Mouse (Mus musculus): ENCODE results near the gene Slc35e1. TPM values are rescaled to one million over a fixed set of nuclear protein-coding genes. Genes with fewer than 3 reads are reported as not detected.

Slc35e1 gene
- total RNA-seq, 4 experiments from 2014 or later, result 42.8 to 55.5 (median 48.7) TPM

- no peak for DNase-seq (ENCODE audit: low spot score in 2 of 2)
Measured at GRCm38 (mm10) chr8:72485456-72486199, 6.8 kb downstream of the Slc35e1 start.

- DNase-seq (ENCODE audit: low spot score in 2 of 2), result peak; percentile 97 to 98
Measured at GRCm38 (mm10) chr8:72474826-72475546, 17.4 kb downstream of the Slc35e1 start, which contains the start of gene Cherp. Gene Cherp, minus strand, starts transcription at chr8:72475226.

GRCm38 (mm10) chr8:72470684-72471083 lies 21.7 kb downstream of the Slc35e1 start:
- no peak for DNase-seq (ENCODE audit: low spot score in 2 of 2)

GRCm38 (mm10) chr8:72469984-72470383 lies 22.4 kb downstream of the Slc35e1 start:
- DNase-seq (ENCODE audit: low spot score in 2 of 2), result no peak

GRCm38 (mm10) chr8:72469243-72469642 lies 23.2 kb downstream of the Slc35e1 start:
- DNase-seq (ENCODE audit: low spot score in 2 of 2), result no peak

GRCm38 (mm10) chr8:72464211-72464610 lies 28.2 kb downstream of the Slc35e1 start:
- DNase-seq (ENCODE audit: low spot score in 2 of 2), result no peak

- DNase-seq (ENCODE audit: low spot score in 2 of 2), result no peak
Measured at GRCm38 (mm10) chr8:72459881-72460533, 32.4 kb downstream of the Slc35e1 start.

- no peak for DNase-seq (ENCODE audit: low spot score in 2 of 2)
Measured at GRCm38 (mm10) chr8:72458457-72458856, 34.0 kb downstream of the Slc35e1 start.

GRCm38 (mm10) chr8:72457806-72458205 lies 34.6 kb downstream of the Slc35e1 start:
- no peak for DNase-seq (ENCODE audit: low spot score in 2 of 2)

- DNase-seq (ENCODE audit: low spot score in 2 of 2), result no peak
Measured at GRCm38 (mm10) chr8:72455317-72455716, 37.1 kb downstream of the Slc35e1 start.

- no peak for DNase-seq (ENCODE audit: low spot score in 2 of 2)
Measured at GRCm38 (mm10) chr8:72453904-72454303, 38.5 kb downstream of the Slc35e1 start.

- DNase-seq (ENCODE audit: low spot score in 2 of 2), result no peak
Measured at GRCm38 (mm10) chr8:72451516-72451915, 40.9 kb downstream of the Slc35e1 start.

GRCm38 (mm10) chr8:72445071-72445470 lies 47.3 kb downstream of the Slc35e1 start:
- DNase-seq (ENCODE audit: low spot score in 2 of 2), result no peak

- DNase-seq (ENCODE audit: low spot score in 2 of 2), result no peak
Measured at GRCm38 (mm10) chr8:72443994-72444350, 48.4 kb downstream of the Slc35e1 start.

- peak; percentile 99 for DNase-seq (ENCODE audit: low spot score in 2 of 2)
Measured at GRCm38 (mm10) chr8:72443338-72443993, 48.9 kb downstream of the Slc35e1 start, which contains the start of the genes Calr3 and 1700030K09Rik. Gene Calr3, minus strand, starts transcription at chr8:72443870. Gene 1700030K09Rik, plus strand, starts transcription at chr8:72443880.

- DNase-seq (ENCODE audit: low spot score in 2 of 2), result no peak
Measured at GRCm38 (mm10) chr8:72438248-72439015, 54.0 kb downstream of the Slc35e1 start.

- DNase-seq (ENCODE audit: low spot score in 2 of 2), result no peak
Measured at GRCm38 (mm10) chr8:72434952-72435351, 57.5 kb downstream of the Slc35e1 start.
